Mouse (Mus musculus) cerebellum, postnatal 14 days (tissue): ENCODE results near the gene Arhgap32.

ENCODE experiments used
- DNase-seq, 2 experiments: peaks; one replicate each; pipeline ENCODE4 v3.0.0; 2021; ENCODE audit warnings: mixed read lengths in 2 of 2

Gene Arhgap32

DNA sequence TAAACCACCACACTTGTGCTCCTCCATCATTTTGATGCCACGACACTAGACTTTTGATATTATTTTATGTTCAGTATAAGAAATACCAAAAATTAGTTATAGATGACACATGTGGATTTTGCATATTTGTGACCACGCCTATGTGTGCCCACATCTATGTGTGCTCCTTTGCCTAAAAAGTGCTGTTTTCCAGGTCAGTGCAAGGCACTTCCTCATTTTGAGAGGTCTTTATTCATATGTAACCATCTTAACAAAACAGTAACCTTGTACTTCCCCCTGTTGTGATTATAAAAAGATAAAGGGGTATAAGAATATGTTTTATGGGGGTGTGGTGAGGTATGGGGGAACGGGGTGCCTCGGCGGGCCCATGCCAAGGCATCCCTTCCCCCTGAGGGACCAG, 22.7 kb downstream of the Arhgap32 start:
- DNase-seq: no peak

DNA sequence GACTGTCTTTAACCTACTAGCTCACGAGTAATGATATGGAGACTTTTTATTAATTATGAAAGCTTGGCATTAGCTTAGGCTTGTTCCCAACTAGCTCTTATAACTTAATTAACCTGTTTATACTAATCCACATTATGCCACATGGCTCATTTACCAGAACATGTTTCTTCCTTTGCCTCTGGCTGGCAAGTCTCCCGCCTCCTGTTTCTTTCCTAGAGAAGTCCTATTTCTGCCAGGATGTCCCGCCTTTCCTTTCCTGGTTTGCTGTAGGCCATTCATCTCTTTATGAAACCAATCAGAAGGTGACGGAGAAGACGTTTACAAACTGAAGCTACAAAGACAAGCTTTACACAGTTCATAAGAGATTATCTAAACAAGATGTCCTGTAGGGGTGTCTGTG, 23.7 kb downstream of the Arhgap32 start:
- DNase-seq: peak in 1 of 2 experiments; percentile 54

DNA sequence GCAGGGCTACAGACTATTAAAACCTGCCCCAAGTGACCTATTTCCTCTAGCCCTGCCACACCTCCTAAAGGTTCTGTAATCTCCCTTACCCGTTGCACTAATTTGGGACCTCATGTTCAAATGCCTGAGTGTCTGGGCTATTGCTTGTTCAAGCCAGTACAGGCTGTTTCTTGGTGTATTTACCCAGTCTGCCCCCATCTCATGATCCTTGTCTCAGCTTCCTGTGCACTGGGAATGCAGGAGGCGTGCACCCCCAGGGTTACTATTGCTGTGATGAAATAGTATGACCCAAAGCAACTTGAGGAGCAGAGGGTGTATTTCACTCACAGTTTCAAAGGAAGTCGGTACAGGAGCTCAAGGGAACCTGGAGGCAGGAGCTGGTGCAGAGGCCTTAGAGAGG, 26.9 kb downstream of the Arhgap32 start:
- DNase-seq: no peak

DNA sequence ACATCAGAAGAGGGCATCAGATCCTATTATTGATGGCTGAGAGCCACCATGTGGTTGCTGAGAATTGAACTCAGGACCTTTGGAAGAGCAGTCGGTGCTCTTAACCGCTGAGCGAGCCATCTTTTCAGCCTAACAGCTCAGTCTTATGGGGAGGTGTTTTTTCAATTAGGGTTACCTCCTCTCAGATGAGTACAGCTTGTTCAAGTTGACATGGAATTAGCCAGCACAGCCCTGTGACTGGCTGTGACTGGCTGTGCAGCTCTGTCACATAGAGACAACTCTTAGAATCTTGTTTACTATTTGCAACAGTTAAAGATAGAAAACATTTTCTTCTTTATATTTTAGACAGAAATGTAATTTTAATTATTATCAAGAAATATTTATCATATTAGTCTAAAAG, 27.5 kb downstream of the Arhgap32 start:
- DNase-seq: no peak

DNA sequence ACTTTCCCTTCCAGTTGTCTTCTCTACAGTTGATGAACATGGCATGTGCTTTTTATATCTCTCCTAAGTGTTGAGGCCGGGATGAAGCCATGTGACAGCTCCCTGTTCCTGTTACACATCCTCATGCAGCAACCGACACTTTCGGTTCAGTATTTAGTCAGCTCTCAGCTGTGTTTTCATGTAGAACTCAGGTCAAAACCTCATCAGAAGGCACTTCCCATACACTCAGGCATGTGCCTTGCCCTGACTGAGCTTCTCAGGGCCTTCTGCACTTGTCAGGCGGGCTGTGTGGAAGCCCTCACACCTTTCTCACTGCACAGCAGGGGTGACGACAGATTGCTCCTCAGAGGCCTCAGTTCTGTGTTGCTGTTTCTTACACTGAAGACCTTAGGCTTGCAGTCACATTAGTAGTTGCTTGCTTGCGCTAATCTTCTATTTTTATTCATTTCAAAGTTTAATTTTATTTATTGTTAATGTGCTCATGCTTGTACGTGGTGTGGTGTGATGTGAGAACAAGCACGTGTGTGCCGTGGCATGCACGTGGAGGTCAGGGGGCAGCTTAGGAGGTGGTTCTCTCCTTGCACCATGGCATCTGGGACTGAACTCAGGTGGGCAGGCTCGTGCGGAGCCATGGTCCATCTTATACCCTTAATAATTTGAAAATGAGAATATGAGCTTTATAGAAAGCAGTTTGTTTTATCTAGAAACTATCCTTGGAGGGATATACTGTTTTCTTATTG, 30.5 kb downstream of the Arhgap32 start:
- DNase-seq: no peak

DNA sequence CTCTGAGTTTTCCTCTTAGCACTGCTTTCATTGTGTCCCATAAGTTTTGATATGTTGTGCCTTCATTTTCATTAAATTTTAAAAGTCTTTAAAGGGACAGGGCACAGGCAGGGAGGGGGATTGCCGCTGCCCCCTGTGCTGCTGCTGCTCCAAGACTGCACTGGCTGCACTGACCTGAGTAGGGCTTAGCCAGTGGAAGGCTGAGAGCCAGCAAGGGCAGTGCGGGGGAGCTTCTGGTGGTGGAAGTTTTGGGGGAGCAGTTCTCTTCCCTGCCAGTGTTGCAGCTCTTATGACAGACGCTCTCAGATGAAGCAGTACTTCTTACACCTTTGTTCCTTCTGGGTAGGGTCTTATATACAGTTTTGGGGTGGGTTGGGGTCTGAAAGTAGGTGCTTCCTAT, 33.3 kb downstream of the Arhgap32 start:
- DNase-seq: peak in 1 of 2 experiments; percentile 23

DNA sequence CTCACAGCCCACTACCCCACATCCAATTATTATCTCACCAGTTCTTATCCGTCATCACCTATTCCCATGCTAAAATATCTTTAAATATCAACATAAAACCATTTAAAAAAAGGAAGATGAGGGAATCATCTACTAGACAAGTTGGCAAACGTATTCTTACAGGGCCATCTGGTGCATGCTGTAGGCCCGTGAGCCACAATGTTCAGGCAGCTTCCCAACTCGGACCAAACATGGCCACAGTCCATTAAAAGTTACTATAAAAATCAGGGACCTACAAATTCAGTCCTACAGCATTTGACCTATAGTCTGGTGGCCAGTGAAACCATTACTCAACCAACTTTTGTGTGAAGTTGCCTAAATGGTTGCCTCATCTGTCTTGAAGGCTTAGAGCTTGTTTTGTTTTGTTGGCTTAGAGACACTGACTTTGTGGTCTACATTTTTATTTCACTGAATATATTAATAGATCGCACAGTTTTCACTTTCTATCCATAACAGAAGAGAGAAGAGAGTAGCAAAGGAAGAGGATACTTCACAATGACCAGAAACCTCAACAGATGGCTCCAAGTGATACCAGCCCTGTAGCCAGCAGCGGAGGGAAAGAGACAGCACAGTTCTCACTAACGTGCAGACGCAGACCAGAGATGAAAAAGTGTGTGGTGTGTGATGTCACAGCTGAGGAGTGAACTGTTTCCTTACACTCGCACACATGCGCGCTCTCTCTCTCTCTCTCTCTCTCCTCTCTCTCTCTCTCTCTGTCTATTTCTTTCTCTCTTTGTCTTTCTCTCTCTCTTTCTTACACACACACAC, 34.1 kb downstream of the Arhgap32 start:
- peak in 1 of 2 experiments; percentile 44 for DNase-seq

DNA sequence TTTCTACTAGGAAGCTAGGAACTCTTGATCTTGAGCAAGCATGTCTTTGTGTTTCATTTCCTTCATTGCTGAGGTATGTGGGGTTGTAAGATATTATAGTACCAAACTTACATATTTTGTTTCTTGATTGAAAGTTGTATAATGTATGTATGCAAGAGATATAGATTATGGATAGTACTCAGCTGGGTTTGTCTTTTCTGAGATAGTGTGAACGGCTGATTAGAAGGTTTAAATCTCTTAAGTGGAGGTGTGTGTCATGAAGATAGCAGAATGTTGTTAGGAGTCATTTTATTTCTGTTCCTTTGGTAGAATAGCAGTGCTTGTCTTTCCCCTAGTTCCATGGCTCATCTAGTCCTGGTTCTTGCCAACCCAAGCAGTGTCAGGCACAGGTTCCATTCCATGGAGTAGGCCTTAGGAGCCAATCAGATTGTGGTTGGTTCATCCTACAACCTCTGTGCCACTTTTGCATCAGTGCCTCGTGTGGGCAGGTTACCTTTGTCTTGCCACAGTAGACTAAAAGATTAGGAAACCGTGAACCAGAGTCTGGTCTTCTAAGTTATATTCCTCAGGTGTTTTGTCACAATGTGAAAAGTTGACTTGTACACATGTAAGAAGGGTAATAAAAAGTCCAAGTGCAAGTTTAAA, 38.9 kb downstream of the Arhgap32 start:
- no peak for DNase-seq

DNA sequence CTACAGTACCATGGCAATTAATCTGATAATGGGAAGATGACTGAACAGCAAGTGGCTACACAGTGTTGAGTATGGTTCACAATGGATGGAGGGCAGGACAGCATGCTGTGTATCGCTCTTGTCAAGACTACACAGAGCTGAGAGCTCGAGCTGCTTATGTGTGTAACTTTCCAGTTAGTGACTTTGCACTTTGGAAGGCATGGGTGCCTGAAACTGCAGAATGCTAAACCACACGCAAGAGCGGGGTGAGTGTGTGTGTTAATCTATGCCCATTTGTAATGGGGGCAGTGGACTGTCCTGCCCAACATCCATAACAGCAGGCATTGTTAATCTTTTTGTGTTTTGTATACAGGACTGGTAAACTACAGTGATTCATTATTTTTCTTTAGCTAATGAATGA, 40.8 kb downstream of the Arhgap32 start:
- no peak for DNase-seq

DNA sequence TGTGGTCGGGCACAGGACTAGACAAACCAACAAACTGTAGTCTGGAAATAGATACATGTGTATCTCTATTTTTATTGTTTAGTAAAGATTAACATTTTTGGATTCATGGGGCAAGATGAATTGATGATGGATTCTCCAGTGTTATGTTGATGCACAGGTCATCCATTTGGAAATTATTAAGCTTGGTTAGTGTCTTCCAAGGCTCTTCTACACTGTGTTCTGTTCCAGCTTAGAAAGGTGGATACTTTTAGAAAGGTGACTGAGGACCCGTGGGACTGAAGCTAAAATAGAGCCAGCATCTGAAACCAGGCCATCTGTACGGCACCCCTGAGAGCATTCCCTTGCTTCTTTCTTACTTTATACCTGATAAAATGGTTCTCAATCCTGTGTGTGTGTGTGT, 41.3 kb downstream of the Arhgap32 start:
- DNase-seq: no peak

DNA sequence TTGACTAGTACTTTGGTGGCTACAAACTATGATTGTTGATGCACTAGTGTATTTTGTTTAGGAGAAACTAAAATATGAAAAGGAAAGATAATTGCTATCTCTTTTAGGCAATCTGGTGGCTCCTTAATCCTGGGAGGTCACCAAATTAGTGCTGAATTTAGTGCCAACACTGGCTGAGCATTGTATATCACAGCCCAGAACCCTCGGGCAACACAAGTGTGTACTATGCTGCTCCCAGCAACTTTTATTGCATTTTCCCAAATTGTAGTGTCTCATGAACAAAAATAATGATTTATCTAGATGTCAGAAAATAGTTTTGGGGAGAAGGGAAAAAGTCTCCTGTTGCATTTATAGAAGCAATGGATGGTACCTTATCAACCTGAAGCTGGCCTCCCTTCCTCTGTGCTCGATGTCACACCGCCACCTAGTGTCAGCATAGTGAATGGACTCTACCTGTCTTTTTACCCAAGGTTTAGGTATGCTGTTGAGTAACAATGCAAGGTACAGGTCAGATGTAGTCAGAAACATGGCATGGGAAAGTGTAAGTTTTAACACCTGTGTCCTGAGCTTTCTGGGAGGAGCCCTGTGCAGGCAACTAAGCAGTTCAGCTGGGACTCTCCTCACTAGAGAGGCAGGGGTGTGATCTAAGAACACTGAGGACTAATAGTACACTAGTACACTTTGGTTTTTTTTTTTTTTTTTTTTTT, 43.1 kb downstream of the Arhgap32 start:
- peak; percentile 86 to 88 for DNase-seq

DNA sequence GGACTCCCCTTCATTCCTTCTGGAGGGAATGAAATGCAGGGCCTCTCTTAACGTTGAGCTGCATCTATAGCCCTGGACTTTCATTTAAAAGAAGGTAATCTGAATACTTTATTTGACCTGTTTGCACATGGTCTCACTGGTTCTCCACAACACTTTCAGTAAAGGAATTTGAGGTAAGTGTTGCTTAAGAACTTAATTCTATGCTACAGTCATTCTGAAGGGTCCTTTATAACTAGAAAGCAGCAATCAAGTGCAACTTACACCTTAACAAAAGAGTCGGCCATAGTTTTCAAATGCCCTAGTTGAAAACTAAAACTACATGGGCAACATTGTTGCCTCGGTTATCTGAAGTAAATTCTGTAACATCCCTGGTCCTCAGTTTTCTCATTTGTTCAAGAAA, 43.8 kb downstream of the Arhgap32 start:
- no peak for DNase-seq

DNA sequence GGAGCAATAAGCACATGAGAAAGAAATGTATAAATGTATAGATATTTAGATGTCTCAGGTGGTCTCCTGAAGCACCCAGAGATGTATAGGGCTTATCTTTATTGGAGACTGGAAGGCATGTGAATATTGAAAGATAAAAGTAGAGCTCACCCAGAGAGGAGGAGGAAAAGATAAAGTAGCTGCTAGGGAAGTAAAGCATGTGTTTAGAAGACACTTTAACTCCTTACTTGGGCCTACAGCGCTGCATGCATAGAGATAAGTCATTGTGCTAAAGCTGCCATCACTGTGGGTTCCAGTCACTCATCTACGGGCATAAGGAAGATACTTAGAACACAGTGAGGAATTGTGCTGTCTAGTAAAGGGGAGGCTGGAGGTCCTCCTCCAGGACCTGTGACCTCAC, 46.9 kb downstream of the Arhgap32 start:
- DNase-seq: no peak

DNA sequence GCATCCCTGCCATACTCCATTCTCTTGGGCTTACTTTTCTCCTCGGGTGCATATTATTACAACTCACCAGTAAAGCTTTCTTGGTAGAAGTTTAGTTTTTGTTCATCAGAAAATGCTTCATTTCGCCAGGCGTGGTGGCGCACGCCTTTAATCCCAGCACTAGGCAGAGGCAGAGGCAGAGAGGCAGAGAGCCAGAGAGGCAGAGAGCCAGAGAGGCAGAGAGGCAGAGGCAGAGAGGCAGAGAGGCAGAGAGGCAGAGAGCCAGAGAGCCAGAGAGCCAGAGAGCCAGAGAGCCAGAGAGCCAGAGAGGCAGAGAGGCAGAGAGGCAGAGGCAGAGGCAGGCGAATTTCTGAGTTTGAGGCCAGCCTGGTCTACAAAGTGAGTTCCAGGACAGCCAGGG, 47.9 kb downstream of the Arhgap32 start:
- peak in 1 of 2 experiments; percentile 25 for DNase-seq

DNA sequence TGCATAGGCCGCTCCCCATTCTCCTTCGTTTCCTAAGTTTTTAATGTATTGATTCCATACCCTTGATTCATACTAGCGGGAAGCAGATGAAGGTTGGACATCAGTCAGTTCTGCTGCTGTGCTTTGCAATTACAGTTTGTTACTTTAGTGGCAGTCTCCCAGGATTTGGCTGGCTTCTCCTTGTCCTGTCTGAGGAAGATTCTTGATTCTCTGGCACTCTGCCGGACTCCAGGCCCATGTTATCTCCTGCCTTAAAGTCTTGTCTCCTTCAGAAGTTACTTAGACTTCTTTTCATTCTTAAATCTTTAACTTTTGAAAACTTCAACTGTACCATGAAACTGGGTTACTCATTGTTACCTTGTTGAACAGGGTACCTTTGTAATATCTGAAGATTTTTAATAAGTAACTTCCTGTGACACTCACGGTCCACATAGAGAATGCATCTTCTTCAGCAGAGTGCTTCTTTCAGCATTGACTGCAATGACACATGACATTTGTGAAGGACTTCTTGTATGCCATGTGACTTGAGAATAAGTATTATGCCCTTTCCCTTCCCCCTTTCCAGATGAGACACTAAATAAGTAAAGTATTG, 52.7 kb downstream of the Arhgap32 start:
- no peak for DNase-seq

DNA sequence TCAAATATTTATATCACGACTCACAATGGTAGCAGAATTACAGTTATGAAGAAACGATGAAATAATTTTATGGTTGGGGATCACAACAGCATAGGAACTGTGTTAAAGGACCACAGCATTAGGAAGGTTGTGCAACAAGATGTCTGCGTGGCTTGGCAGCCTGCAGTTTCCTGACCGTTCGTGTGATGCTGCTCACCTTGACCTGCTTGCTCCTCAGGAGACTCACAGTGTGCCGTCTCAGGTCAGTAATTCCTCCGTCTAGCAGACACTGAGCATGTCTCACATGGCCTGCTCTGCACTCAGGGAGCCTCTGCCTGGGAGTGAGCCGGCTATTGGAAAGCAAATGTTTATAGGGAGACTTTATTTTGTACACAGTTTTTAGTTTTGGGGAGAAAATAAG, 54.8 kb downstream of the Arhgap32 start:
- DNase-seq: no peak

DNA sequence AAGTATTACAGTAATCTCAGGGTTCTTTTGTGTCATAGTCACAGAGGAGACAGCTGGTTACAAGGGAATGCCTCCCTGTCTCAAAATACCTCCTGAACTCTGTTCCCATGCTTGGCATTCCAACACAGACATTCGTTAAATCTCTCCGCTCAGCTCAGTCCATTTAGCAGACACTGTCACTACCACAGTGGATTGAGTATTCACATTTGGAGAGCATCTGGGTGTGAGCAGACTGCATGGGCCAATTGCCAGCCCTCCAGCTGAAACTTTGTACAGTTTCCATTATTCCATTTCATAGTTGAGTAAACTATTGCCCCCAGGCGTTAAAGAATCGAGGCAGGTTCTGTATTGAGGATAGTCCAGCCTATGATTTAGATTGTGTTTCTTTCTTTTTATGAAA, 60.7 kb downstream of the Arhgap32 start:
- peak; percentile 27 to 37 for DNase-seq

DNA sequence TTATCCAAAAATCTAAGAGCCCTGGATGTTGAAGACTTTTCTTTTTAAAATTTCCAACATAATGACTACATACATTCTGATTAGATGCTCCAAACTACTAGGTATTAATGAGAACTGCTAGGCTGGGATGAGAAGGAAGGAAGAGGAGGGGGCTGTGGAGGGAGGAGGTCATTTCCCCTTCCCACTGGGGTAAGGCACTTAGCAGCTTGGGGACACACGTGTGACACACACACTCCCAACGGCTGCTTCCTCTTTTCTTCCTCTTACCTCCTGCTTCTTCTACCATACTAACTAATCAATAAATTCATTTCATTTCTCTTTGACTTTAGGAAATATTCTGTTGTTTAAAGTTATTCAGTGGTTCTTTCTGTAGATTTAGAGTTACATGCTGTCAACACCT, 65.2 kb downstream of the Arhgap32 start:
- DNase-seq: no peak

DNA sequence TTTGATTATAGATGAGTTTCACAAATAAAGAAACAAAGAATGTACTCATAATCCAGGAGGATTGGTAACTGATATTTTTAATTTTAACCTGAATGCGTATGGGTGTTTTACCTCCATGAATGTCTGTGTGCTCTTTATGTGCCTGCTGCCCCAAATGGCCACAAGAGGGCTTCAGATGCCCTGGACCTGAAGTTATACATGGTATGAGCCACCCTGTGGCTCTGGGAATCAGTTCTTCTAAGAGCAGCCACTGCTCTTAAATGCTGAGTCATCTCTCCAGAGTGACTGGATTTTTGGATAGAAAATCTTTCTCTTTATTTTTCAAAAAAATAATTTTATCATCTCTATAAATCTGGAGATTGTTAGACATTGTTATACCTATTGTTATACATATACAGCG, 70.6 kb downstream of the Arhgap32 start:
- no peak for DNase-seq

DNA sequence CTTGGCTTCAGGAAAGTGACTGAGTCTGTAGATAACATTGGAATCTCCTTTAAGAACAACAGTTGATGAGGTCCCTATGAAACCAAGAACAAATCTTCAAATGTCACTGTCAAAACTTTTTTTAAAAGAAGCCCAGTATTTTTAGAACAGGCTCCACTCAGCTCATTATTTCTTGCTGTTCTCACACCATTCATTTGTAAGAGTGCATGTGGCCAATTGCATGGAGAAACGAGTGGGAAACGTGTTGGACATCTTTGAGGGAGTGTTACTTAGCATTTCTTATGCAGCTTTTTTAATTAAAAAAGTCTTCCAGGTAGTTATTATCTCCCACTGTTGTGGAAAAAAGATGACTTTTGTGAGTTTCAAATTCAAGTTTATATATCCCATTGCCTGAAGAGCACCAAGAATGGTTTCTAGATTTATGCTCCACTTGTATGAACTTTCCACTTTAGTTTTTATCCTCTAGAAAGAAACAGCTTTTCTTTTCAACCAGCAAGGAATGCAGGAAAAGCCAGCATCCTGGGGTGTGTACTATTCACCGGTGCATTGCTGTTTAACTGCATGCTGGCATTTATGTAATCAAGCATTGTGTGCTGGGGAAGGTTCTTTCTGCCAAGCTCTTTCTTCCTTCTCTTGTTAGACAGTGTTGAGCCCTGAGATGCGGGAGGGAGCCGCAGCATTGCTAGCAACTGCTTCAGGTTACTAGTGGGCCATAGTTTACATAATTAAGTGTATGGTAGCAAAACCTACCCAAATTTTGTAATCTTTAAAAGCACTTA, 76.5 kb downstream of the Arhgap32 start:
- no peak for DNase-seq

DNA sequence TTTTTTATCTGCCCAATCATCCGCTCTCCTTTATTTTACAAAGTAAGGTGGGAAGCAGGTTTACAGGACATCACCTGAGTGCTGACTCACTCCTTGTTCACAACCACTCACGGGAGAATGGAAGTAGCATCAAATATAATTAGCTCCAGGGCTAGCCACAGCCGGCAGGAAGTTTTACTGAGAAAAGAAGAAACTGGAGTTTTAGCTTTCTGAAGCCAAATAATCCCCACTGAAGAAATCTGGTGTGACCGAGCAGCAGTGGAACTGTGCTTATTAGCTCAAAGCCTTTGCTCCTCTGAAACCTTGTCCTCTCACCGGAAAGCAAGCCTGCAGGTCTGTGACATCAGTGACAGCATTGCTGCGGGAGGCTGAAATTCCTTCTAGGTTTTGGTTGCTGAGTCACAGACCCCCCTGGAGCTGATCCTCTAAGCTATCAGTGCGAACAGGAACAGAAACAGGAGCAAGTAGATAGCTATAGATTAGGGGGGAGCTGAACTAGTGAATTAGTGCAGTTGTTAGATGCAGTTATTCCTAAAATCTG, 88.6 kb downstream of the Arhgap32 start:
- DNase-seq: no peak

DNA sequence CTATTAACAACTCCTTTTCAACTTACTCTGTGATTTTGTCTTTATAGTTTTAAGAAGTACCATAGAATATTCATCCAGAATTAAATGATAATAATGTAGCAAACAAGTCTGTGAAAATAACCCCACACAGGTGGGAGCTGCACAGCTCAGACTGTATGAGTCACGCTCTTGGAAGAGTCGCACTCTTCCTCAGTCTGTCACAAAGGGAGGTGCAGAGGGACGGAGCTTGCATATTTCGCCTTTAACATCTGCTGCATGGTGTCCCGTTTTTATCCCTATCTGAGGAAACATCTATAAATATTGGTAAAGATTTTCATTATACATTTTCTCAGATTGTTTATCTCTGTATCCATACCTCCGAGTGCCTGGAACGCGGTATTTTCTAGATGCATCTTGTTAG, 91.2 kb downstream of the Arhgap32 start:
- DNase-seq: no peak
